Mouse (Mus musculus): ENCODE measurements around the gene Sez6l. TPM values are rescaled to one million over a fixed set of nuclear protein-coding genes. Genes with fewer than 3 reads are reported as not detected.

The Sez6l gene
- 46.3 and 73.8 TPM in 2 replicates for total RNA-seq (2014; rRNA removed)
- 28.3 and 48.4 TPM in 2 replicates for polyA plus RNA-seq (2015; fragmentation: Nextera tagmentation; extraction: Ambion mirVana)

DNA sequence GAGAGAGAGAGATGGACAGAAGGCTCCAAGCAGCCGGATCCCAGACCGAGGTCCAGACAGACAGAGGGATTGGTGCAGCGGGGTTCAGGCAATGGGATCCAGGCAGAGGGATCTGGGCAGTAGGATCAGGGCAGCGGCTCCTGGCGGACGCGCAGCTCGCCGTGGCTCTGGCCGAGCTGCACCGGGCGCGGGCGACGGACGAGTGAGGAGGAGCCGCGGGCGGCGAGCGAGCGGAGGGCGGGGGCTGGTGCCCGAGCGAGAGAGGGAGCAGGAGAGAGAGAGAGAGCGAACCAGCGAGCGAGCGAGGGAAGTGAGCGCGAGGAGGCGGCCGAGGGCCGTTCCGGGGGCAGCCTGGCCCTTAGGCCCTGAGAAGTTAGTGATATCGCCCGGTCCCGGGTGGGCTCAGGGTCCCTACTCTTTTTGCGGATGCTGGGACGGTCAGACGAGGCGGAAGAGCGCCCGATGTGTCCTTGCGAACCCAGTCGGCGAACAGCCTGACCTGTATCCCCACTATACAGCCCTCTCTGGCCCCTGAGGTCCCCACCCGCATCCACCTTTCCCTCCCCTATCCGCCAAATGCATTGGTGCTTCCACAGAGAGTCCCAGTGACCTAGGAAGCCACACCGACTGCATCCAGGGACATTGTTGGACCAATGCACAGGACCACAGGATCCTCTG lies at the start of gene Sez6l:
Gene Sez6l, minus strand, starts transcription at position 193 of the 678 bp plus-strand sequence.
- Histone ChIP-seq H3K36me3 (ENCODE audit: insufficient read depth) (no peaks in the 10 kb centered on the region), H3K27me3 (ENCODE audit: insufficient read depth, low read length) (no peaks in the 10 kb centered on the region), H3K4me3 (ENCODE audit: low read depth, low read length) (peak within 1 kb of the TSS; percentile 73), H3K9ac (peak within 1 kb of the TSS; percentile 91), H3K4me2 (ENCODE audit: low read depth) (peak within 1 kb of the TSS; percentile 77), H3K4me1 (ENCODE audit: insufficient read depth) (peaks cover 19% of the 10 kb centered on the region; the same call in 1 of the 2 replicates), H3K9me3 (ENCODE audit: low read length) (no peaks in the 10 kb centered on the region), H3K27ac (ENCODE audit: low read depth, low read length) (peak within 1 kb of the TSS; percentile 88)
- ATAC-seq (peak; percentile 74), DNase-seq (peak; percentile 85)
- 2% methylated on average over 45 of the region's 50 CpGs for WGBS
- peak; percentile 58 for TF ChIP-seq CTCF (IDR thresholded peaks at IDR 0.05; ENCODE audit: low read depth)

DNA sequence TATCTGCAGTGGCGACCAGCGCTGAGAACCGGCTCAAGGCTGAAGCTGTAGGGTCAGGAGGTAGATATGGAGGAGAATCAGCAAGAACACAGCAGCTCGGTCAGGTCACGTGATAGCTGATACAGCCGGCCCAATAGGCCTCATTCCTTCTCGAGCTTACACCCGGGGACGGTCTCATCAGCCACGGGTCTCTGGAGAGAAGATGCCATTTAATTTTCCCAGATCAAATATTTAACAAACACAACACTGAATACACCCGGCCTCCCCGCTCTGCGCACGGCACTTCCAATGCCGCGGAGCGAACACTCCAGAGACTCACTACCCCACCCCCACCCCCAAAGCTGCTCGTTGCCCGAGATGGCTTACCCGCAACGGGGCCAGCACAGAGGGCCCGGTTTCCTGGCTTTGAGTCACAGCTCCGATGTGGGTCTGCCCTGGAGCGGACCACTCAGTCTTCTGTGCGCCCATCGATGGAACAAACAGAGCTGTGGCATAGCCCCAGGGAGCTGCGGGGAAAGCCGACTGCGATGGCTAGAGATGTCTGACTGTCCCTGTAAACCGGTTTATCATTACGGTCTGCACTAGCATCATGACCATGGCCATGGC lies 48.7 kb upstream of the Sez6l start:
- DNase-seq = no peak
- no peaks in the 10 kb centered on the region for H3K4me1 ChIP-seq (ENCODE audit: insufficient read depth)
- H3K9ac ChIP-seq = no peak overlapping the region
- no peaks in the 10 kb centered on the region for H3K36me3 ChIP-seq (ENCODE audit: insufficient read depth)
- 0 out of 2 replicates have a peak overlapping the region, but pooled peaks have one; percentile 5 for H3K4me2 ChIP-seq (ENCODE audit: low read depth)
- no peaks in the 10 kb centered on the region for H3K9me3 ChIP-seq (ENCODE audit: low read length)
- no peak for ATAC-seq
- TF ChIP-seq CTCF (IDR thresholded peaks at IDR 0.05; ENCODE audit: low read depth) = no peak
- 47% methylated on average over 31 of the region's 31 CpGs for WGBS
- no peak overlapping the region for H3K4me3 ChIP-seq (ENCODE audit: low read depth, low read length)
- H3K27me3 ChIP-seq (ENCODE audit: insufficient read depth, low read length) = no peaks in the 10 kb centered on the region
- H3K27ac ChIP-seq (ENCODE audit: low read depth, low read length) = no peak overlapping the region

DNA sequence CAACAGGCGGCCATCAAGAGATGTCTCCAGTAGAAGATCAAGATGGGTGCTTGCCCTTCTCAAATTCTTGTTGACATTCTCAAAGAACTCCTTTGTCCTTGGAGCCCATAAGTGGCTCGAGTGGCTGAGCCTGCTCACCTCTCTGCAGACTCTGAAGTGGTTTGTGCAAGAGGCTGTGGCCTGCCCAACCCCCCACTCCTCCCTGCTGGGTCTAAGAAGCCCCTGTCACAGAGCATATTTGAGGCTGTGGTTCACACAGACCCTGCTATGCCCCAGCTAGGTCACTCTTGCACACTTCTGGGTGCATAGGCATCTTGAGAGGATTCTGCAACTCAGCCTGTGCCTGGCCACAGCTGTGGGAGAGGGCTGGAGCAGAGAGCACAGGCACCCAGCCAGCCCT lies 46.0 kb upstream of the Sez6l start:
- Histone ChIP-seq H3K4me1 (ENCODE audit: insufficient read depth) (no peaks in the 10 kb centered on the region), H3K27me3 (ENCODE audit: insufficient read depth, low read length) (no peaks in the 10 kb centered on the region), H3K27ac (ENCODE audit: low read depth, low read length) (no peak overlapping the region), H3K9ac (no peak overlapping the region), H3K9me3 (ENCODE audit: low read length) (no peaks in the 10 kb centered on the region), H3K36me3 (ENCODE audit: insufficient read depth) (no peaks in the 10 kb centered on the region), H3K4me2 (ENCODE audit: low read depth) (no peak overlapping the region), H3K4me3 (ENCODE audit: low read depth, low read length) (no peak overlapping the region)
- 42% methylated on average over 2 of the region's 2 CpGs for WGBS
- no peak for DNase-seq
- no peak for TF ChIP-seq CTCF (IDR thresholded peaks at IDR 0.05; ENCODE audit: low read depth)
- no peak for ATAC-seq

DNA sequence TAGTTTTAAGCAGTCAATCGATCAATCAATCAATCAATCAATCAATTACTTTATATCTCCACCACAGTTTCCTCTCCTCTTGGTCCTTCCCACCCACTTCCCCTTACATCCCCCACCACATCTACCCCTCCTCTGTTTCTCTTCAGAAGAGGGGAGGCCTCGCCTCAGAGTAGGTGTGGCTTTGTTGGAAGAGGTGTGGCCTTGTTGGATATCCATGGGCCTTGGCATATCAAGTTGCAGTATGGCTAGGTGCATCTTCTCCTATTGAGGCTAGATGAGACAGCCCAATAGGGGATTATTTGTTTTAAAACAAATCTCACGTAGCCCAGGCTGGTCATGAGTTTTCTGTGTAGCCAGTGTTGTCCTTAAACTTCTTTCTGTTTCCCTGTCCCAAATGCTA lies 43.3 kb upstream of the Sez6l start:
- H3K4me2 ChIP-seq (ENCODE audit: low read depth) = no peak overlapping the region
- ATAC-seq (no peak), DNase-seq (no peak)
- no peak overlapping the region for H3K9ac ChIP-seq
- H3K36me3 ChIP-seq (ENCODE audit: insufficient read depth) = no peaks in the 10 kb centered on the region
- no peaks in the 10 kb centered on the region for H3K4me1 ChIP-seq (ENCODE audit: insufficient read depth)
- H3K9me3 ChIP-seq (ENCODE audit: low read length) = no peaks in the 10 kb centered on the region
- no peak overlapping the region for H3K27ac ChIP-seq (ENCODE audit: low read depth, low read length)
- H3K27me3 ChIP-seq (ENCODE audit: insufficient read depth, low read length) = no peaks in the 10 kb centered on the region
- TF ChIP-seq CTCF (IDR thresholded peaks at IDR 0.05; ENCODE audit: low read depth) = no peak
- H3K4me3 ChIP-seq (ENCODE audit: low read depth, low read length) = no peak overlapping the region
- 63% methylated on average over 3 of the region's 3 CpGs for WGBS

DNA sequence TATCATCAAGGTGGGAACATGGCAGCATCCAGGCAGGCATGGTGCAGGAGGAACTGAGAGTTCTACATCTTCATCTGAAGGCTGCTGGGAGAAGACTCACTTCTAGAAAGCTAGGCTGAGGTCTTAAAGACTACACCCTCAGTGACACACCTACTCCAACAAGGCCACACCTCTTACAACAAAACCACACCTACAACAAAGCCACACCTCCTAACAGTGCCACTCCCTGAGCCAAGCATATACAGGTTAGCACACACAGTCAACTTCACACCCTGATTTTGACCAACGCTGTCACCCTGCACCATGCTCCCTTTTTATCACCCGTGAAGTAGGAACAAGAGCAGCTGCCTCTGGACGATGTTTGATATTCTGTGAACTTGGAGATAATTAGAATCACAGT lies 42.4 kb upstream of the Sez6l start:
- no peaks in the 10 kb centered on the region for H3K27me3 ChIP-seq (ENCODE audit: insufficient read depth, low read length)
- 85% methylated on average over 3 of the region's 3 CpGs for WGBS
- 0 out of 2 replicates have a peak, but pooled peaks cover 4% of the 10 kb centered on the region for H3K4me1 ChIP-seq (ENCODE audit: insufficient read depth)
- H3K4me3 ChIP-seq (ENCODE audit: low read depth, low read length) = no peak overlapping the region
- ATAC-seq = no peak
- no peak overlapping the region for H3K9ac ChIP-seq
- H3K4me2 ChIP-seq (ENCODE audit: low read depth) = no peak overlapping the region
- no peaks in the 10 kb centered on the region for H3K9me3 ChIP-seq (ENCODE audit: low read length)
- no peak for DNase-seq
- no peak for TF ChIP-seq CTCF (IDR thresholded peaks at IDR 0.05; ENCODE audit: low read depth)
- no peak overlapping the region for H3K27ac ChIP-seq (ENCODE audit: low read depth, low read length)
- H3K36me3 ChIP-seq (ENCODE audit: insufficient read depth) = no peaks in the 10 kb centered on the region

DNA sequence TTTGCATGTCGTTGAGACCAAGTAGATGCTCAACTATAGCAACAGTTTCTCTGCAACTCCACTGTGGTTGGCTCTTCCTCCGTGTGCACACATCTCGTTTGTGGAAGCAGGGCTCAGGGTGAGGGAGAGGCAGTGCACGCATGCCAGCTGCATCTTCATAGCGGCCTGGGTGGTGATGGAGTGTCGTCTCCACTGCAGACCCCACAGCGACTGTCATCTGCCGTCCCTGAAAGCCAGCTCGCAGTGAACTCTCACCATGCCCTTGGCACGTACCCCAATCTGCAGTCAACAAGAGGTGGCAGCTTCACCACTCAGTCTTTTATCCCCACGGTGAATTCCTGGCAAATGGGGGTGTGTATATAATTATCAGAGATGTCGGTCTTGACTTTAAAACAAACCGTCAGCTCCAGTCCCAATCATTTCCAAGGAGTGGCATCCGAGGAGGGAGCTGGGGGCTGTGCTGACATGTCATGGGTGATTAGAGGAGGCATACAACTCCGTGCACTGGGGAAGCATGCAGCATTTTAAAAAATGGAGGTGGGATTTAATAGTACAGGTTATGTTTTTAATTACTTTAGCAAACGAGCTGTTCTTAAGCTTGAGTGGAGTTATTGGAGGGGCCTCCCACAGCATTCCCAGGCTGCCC lies 40.7 kb upstream of the Sez6l start:
- ATAC-seq (peak; percentile 66; the same call in 1 of the 2 replicates), DNase-seq (no peak)

More for the DNA sequence above, 40.7 kb upstream of the Sez6l start:
- H3K9me3 ChIP-seq (ENCODE audit: low read length) = no peaks in the 10 kb centered on the region
- no peak overlapping the region for H3K27ac ChIP-seq (ENCODE audit: low read depth, low read length)
- H3K4me1 ChIP-seq (ENCODE audit: insufficient read depth) = 0 out of 2 replicates have a peak, but pooled peaks cover 4% of the 10 kb centered on the region
- no peaks in the 10 kb centered on the region for H3K36me3 ChIP-seq (ENCODE audit: insufficient read depth)
- 40% methylated on average over 16 of the region's 16 CpGs for WGBS
- no peak overlapping the region for H3K4me3 ChIP-seq (ENCODE audit: low read depth, low read length)
- TF ChIP-seq CTCF (IDR thresholded peaks at IDR 0.05; ENCODE audit: low read depth) = no peak
- H3K4me2 ChIP-seq (ENCODE audit: low read depth) = no peak overlapping the region
- no peak overlapping the region for H3K9ac ChIP-seq
- no peaks in the 10 kb centered on the region for H3K27me3 ChIP-seq (ENCODE audit: insufficient read depth, low read length)

Data from forebrain, postnatal 0 days (tissue).